Comparison of ENCODE assay signal across 23 mouse cellular contexts in the genomic region with DNA sequence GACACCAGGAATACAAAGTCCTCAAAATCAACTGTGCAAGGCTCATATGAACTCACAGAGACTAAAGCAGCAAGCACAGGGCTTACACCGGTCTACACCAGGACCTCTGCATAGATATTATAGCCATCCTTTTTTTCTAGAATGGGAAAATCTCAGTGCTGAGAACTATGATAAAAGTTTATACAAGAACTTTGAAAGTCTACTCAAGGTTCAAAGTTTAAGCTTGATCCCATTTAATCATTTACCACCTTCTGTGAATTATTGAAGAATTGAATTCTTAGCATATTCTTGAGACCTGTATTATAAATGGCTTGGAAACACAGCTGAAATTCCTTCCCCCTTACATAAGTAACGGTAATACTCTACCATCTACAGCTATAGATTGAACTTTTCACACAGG.
"Had no signal": no experiment of that assay in that cellular context is flagged by ENCODE, and none has a peak within 500 bp of the region (broad histone marks: within the 10 kb centered on the region; RNA-seq: fewer than 3 reads in every experiment).

No protein-coding gene starts in this region.

- H3K9me3 ChIP-seq: limb, embryonic 10.5 days; limb, embryonic 13.5 days; midbrain, embryonic 12.5 days; midbrain, embryonic 15.5 days; neural tube, embryonic 12.5 days; neural tube, embryonic 15.5 days had no signal

- H3K36me3 ChIP-seq: limb, embryonic 10.5 days; limb, embryonic 13.5 days; midbrain, embryonic 12.5 days; midbrain, embryonic 15.5 days; neural tube, embryonic 12.5 days; neural tube, embryonic 15.5 days had no signal

- H3K4me1 ChIP-seq: limb, embryonic 10.5 days; limb, embryonic 13.5 days; neural tube, embryonic 12.5 days; neural tube, embryonic 15.5 days had no signal

- H3K9ac ChIP-seq: limb, embryonic 13.5 days; liver, embryonic 14.5 days; liver, postnatal 0 days; lung, embryonic 14.5 days; midbrain, embryonic 12.5 days; midbrain, embryonic 15.5 days; neural tube, embryonic 12.5 days; neural tube, embryonic 15.5 days had no signal

- H3K4me2 ChIP-seq: limb, embryonic 13.5 days; lung, embryonic 14.5 days; midbrain, embryonic 12.5 days; midbrain, embryonic 15.5 days; neural tube, embryonic 12.5 days; neural tube, embryonic 15.5 days had no signal

- H3K27ac ChIP-seq: hindbrain, postnatal 0 days; layer of hippocampus, adult 2 months; limb, embryonic 10.5 days; limb, embryonic 13.5 days; liver, embryonic 14.5 days; macrophage; midbrain, embryonic 12.5 days; midbrain, embryonic 15.5 days; neural tube, embryonic 12.5 days; neural tube, embryonic 15.5 days; stomach, postnatal 0 days had no signal

- H3K4me3 ChIP-seq: layer of hippocampus, adult 2 months; limb, embryonic 10.5 days; limb, embryonic 13.5 days; midbrain, embryonic 12.5 days; midbrain, embryonic 15.5 days; neural tube, embryonic 12.5 days; neural tube, embryonic 15.5 days had no signal

- H3K27me3 ChIP-seq: limb, embryonic 13.5 days; midbrain, embryonic 12.5 days; midbrain, embryonic 15.5 days; neural tube, embryonic 12.5 days; neural tube, embryonic 15.5 days had no signal

- DNase-seq: kidney, postnatal 25 days; layer of hippocampus, adult 9-11 months; liver; liver, postnatal 0 days; lung, embryonic 14.5 days; right cerebral cortex, adult 18-20 months; right cerebral cortex, postnatal 14 days; right cerebral cortex, postnatal 4 days; thymus, adult 2 months; thymus, postnatal 25 days had no signal

- ATAC-seq: hindbrain, postnatal 0 days; inflammation-experienced regulatory T-cells, adult 6 months; liver, postnatal 0 days; lung, postnatal 0 days; midbrain, embryonic 15.5 days had no signal
